Mouse (Mus musculus) neural tube, embryonic 15.5 days (tissue): ENCODE results near the gene Ifitm2. TPM values are rescaled to one million over a fixed set of nuclear protein-coding genes. Genes with fewer than 3 reads are reported as not detected.
A peak's percentile ranks its signal among the peaks of the same experiment; 100 is the strongest.

Source experiments
- ATAC-seq: fragments of 200-750 bp; cut with Nextera tagmentation; 2 replicates; pipeline ENCODE4 v1.8.0; 2017; ENCODE audit warnings: mild to moderate bottlenecking, moderate TSS enrichment, moderate library complexity; ENCODE audit not compliant: low FRiP score
- H3K27ac ChIP-seq: fragments of 300-500 bp; sonication (generic); replicated peaks from 2 replicates; pipeline ENCODE4 v1.5.1; 2015; ENCODE audit warnings: mild to moderate bottlenecking, inconsistent platforms
- H3K27me3 ChIP-seq: fragments of 300-500 bp; sonication (generic); replicated peaks from 2 replicates; pipeline ENCODE4 v1.6.1; 2015; ENCODE audit warnings: inconsistent platforms
- H3K36me3 ChIP-seq: fragments of 300-500 bp; sonication (generic); 2 replicates; pipeline ENCODE4 v1.6.1; 2015; ENCODE audit warnings: inconsistent platforms
- H3K4me1 ChIP-seq: fragments of 300-500 bp; sonication (generic); 2 replicates; pipeline ENCODE4 v1.6.1; 2015; ENCODE audit warnings: inconsistent platforms
- H3K4me2 ChIP-seq: fragments of 300-500 bp; sonication (generic); 2 replicates; pipeline ENCODE4 v1.6.1; 2015; ENCODE audit warnings: inconsistent platforms, mild to moderate bottlenecking, moderate library complexity
- H3K4me3 ChIP-seq: fragments of 300-500 bp; sonication (generic); replicated peaks from 2 replicates; pipeline ENCODE4 v1.5.1; 2015; ENCODE audit warnings: mild to moderate bottlenecking, inconsistent platforms
- H3K9ac ChIP-seq: fragments of 300-500 bp; sonication (generic); replicated peaks from 2 replicates; pipeline ENCODE4 v1.6.1; 2015; ENCODE audit warnings: mild to moderate bottlenecking, inconsistent platforms
- H3K9me3 ChIP-seq: fragments of 300-500 bp; sonication (generic); replicated peaks from 2 replicates; pipeline ENCODE4 v1.6.1; 2016; ENCODE audit warnings: inconsistent platforms
- WGBS: fragments of 180-500 bp; shearing (Covaris S2); methylation state at CpG from one replicate; pipeline ENCODE4 v1.1.7; 2015; ENCODE audit warnings: mixed read lengths; 5-methylcytosine and 5-hydroxymethylcytosine counted together
- polyA plus RNA-seq: library from polyadenylated mRNA; unstranded; fragments of >200 nt; fragmentation: Nextera tagmentation; extraction: Ambion mirVana; gene quantifications from 2 replicates; pipeline ENCODE4 v1.2.1, GENCODE M21; 2015

Ifitm2 gene
- 197 and 409 TPM in 2 replicates for polyA plus RNA-seq

DNA sequence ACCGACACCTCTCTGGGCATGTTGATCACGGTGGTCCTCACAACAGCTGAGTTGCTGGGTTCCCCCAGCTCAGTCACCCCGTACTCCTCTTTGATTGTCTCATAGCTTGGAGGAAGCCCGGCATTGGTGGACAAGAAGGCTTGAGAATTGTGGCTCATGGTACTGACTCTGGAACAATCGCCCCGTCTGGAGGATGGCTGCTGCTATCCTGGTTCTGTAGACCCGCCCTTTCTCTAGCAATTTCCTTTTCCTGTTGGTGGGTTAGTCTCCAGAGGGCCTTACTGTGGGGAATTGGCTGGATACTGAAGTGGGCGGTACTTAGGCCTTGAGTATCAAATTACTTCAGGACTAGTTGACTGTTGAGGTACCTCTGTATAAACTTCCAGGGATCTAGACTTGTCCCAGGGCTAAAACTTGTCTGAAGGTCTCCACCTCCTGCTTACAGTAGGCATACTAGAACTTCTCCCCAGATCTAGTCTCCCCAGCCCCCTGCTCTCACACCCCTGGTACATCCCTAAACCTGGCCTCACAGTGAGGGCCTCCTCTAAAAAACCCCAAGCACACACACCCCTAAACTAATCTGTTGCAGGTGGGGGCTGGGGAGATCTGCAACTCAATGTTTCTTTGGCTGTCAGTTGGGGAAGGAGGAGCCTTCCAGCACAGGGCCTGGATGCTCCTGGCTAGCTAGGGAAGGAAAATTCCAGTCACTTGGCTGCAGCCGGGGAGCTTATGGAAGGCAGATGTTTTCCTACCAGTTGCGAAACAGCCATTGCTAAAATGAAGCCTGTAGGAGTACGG is at the start of gene Ifitm2, which contains the start of gene Gm45717:
Ifitm2 (minus strand) TSS at position 230 of the 798 bp plus-strand sequence.
Gm45717 (minus strand) TSS at position 180 of the 798 bp plus-strand sequence.
- H3K27me3 ChIP-seq: no peaks in the 10 kb centered on the region
- peak within 1 kb of the TSS; percentile 54 for H3K4me2 ChIP-seq
- H3K4me1 ChIP-seq: peaks cover 19% of the 10 kb centered on the region
- H3K36me3 ChIP-seq: no peaks in the 10 kb centered on the region
- H3K9me3 ChIP-seq: no peaks in the 10 kb centered on the region
- peak; percentile 53; the same call in 1 of the 2 replicates for ATAC-seq
- peak within 1 kb of the TSS; percentile 55 for H3K27ac ChIP-seq
- peak within 1 kb of the TSS; percentile 18; the same call in 1 of the 2 replicates for H3K9ac ChIP-seq
- peak within 1 kb of the TSS; percentile 33 for H3K4me3 ChIP-seq
- 24% methylated on average over 11 of the region's 11 CpGs for WGBS

DNA sequence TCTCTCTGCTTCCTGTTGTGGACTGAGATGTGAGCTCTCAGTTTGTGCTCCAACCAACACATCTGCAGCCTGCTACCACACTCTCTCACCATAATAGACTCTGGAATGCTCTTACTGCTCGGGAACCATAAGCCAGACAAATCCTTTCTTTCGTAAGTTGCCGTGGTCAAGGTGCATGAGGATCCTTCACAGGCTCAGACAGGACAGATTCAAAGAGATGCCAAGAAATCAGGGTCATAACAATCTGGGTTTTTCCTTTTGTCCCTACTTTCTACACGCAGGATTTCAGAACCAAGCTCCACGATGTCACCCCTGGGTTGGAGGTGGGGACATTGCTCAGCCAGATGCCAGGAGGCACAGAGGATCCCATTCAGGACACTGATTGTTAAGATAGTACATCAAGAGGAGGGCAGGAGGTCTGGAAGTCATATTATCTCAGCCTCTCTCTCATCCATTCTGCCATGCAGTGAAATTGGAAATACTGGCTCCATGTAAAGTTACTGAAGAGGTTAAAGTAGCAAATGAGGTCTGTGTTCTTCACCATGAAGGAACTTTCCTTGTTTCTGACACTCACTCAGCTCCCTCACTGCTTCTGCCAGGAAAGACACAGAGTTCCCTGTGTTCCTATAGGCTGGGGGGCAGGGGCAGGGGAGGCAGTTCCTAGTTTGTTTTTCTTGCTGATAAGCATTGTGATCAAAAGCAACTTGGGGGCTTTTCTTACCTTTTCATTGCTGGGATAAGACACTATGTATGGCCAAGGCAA is 47.6 kb upstream of the Ifitm2 start:
- Histone ChIP-seq H3K27ac (no peak overlapping the region), H3K9ac (no peak overlapping the region), H3K27me3 (no peaks in the 10 kb centered on the region), H3K4me2 (no peak overlapping the region), H3K4me1 (peaks cover 3% of the 10 kb centered on the region; the same call in 1 of the 2 replicates), H3K36me3 (no peaks in the 10 kb centered on the region), H3K4me3 (no peak overlapping the region), H3K9me3 (no peaks in the 10 kb centered on the region)
- ATAC-seq: no peak
- WGBS: 88% methylated on average over 5 of the region's 5 CpGs

DNA sequence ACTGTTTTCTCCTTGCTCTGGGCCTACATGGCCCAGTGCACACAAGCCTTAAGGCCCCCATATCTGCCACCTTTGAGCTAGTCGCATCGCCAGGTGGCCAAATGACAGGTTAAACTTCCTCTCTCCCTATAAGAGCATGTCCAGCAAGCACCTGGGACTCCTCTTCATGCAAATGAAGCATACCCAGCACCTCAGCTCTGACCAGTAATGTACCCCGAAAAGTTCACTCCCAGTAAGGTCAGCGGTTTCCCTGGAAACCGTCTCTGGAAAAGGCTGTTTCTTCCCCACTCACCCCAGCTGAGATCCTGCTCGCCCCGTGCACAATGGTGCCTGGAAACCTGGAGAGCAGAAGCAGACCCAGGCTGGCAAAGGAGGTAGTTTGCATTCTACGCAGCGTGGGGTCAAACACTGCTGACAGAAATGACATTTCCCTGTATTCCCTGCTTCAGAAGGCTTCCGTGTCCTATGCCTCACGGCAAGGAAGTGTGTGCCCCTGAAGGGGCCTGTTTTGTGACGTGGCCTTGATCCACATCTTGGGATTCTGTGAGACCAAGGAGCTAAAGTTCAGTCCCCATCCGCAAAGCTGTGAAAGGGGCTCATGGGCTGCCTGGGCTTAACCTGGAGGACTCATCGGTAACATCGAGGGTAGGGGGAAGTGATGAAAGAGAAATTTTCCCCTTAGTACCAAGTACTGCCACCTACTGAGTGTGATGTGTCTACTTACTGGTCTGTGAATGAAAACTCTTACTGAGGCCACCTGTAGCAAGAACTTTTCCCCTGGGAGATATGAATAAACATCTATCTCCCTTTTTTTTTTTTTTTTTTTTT is 45.3 kb upstream of the Ifitm2 start:
- 77% methylated on average over 15 of the region's 15 CpGs for WGBS
- Histone ChIP-seq H3K4me2 (no peak overlapping the region), H3K4me3 (no peak overlapping the region), H3K9ac (no peak overlapping the region), H3K9me3 (no peaks in the 10 kb centered on the region), H3K36me3 (no peaks in the 10 kb centered on the region), H3K27me3 (no peaks in the 10 kb centered on the region), H3K27ac (no peak overlapping the region), H3K4me1 (no peaks in the 10 kb centered on the region)
- no peak for ATAC-seq

DNA sequence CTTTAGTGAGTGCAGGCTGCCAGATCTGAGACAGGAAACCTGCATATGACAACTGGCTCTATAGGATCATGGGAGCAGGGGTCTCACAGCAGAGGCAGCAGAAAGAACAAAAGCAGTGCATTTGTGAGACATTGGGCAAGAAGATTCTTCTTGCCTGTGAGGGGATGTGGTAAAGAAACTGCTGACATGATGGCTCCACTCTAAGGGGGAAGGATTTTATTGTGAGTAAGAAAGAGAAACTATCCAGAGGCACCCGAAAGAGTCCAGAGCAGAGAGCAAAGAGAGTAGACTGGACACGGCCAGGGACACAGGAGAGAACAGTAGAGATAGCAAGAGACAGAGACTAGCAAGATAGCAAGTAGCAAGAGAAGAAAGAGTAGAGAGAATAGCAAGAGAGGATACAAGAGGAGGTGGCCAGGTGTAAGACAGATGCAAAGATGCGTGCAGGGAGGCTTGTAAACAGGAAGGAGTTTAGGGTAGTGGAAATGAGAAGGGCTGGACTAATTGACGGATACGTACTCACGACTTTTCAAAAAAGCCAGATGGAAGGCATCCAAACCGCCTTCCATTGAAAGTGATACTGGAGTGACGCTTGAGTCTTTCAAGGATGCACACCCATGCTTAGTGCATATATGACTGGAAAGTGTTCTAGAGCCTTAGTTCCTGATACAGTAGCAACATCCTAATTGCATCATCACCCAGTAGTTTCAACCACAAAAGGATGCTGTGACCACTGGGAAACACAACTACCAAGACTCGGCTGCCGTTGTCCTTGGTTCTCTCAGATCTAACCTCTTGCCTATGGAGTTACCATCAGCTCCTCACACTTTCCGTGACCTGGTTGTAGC is 43.3 kb upstream of the Ifitm2 start:
- WGBS: 89% methylated on average over 11 of the region's 11 CpGs
- no peaks in the 10 kb centered on the region for H3K27me3 ChIP-seq
- no peak overlapping the region for H3K4me3 ChIP-seq
- H3K27ac ChIP-seq: no peak overlapping the region
- H3K9ac ChIP-seq: no peak overlapping the region
- H3K36me3 ChIP-seq: no peaks in the 10 kb centered on the region
- no peaks in the 10 kb centered on the region for H3K9me3 ChIP-seq
- H3K4me2 ChIP-seq: no peak overlapping the region
- no peak for ATAC-seq
- H3K4me1 ChIP-seq: no peaks in the 10 kb centered on the region

DNA sequence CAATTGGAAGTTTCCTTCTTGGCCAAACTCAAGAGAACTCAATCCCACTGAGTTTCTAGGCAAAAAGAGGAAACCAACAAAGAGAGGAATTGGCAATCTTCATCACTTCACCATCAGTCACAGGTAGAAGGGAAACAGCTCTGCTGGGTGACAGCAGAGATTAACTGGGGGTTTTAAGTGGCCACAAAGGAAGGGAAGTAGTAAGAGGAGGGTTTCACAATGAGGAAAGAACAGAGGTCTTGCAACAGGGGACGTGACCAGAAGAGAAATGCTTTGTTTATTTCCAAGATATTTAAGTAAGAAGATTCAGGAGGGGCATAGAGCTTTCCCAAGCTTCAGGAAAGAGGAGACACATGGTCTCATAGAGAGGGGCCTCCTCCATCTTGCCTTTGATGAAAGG is 42.0 kb upstream of the Ifitm2 start:
- Histone ChIP-seq H3K4me1 (no peaks in the 10 kb centered on the region), H3K9me3 (no peaks in the 10 kb centered on the region), H3K27me3 (no peaks in the 10 kb centered on the region), H3K4me3 (no peak overlapping the region), H3K4me2 (no peak overlapping the region), H3K27ac (no peak overlapping the region), H3K9ac (no peak overlapping the region), H3K36me3 (no peaks in the 10 kb centered on the region)
- ATAC-seq: no peak
- WGBS: 58% methylated on average over 1 of the region's 1 CpGs

DNA sequence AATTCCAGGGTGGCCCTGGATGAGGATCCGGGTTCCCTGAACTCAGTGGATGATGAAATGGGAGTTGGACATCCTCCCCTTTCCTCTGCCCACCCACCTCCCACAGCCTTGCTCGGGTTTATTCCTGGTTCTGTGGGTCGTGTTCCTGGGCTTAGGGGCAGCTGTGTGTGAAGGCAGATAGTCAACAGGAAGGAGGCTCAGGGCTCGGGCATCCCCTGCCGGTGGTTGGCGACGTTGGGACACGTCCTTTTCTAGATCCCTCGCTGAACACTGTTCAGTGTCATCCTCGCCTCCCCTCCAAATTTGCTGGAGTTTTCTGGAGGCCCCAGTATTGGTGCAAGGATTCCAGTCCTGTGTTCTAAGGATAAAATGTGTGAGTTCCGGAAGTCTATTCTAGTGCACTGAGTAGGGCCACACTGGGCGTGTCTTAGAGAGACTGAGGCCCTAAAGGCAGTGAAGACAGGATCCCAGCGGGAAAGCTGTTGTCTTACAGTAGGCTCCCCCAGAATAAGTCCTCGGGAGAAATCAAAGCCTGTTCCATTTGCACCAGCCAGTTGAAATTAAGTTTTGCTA is 35.4 kb upstream of the Ifitm2 start:
- Histone ChIP-seq H3K27me3 (no peaks in the 10 kb centered on the region), H3K4me2 (no peak overlapping the region), H3K4me3 (no peak overlapping the region), H3K4me1 (no peaks in the 10 kb centered on the region), H3K9me3 (no peaks in the 10 kb centered on the region), H3K27ac (no peak overlapping the region), H3K9ac (no peak overlapping the region), H3K36me3 (no peaks in the 10 kb centered on the region)
- ATAC-seq: no peak
- 93% methylated on average over 14 of the region's 14 CpGs for WGBS

DNA sequence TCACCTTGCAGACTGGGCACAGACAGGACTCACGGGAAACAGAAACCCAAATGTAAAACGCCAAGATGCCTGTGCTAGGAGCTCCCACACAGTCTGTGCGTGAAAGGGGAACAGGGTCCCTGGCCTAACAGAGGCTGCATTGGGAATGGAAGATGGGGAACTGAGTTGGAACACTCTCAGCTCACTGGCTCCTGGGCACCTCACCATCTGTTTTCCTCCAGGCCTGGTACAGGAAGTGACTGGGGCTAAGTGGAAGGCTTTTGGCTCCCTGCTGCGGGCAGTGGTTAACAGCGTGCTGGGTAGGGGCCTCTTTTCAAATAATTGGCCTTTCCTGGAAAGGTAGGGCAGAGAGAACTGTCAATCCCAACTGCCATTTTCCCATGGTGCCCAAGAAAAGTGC is 34.8 kb upstream of the Ifitm2 start:
- Histone ChIP-seq H3K4me2 (no peak overlapping the region), H3K4me1 (no peaks in the 10 kb centered on the region), H3K27ac (no peak overlapping the region), H3K27me3 (no peaks in the 10 kb centered on the region), H3K36me3 (no peaks in the 10 kb centered on the region), H3K4me3 (no peak overlapping the region), H3K9ac (no peak overlapping the region), H3K9me3 (no peaks in the 10 kb centered on the region)
- no peak for ATAC-seq
- 76% methylated on average over 5 of the region's 5 CpGs for WGBS

DNA sequence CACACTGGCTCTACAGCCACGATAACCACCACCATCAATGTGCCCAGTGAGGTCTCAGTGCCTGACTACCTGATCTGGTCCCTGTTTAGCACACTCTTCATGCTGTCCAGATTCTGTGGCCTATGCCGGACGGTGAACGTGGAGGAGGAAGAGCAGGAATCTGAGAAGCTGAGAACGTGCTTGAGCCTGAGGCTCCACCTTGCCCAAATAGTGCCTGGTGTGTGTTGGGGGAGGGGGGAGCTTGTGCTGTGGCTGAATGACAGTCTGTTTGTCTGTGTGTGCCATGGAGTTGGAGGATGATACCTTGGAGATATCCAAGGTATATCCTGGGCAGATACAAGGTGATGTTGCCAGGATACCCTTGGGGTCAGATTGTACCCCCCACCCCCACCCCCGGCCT is 34.4 kb upstream of the Ifitm2 start:
- 76% methylated on average over 6 of the region's 6 CpGs for WGBS

DNA sequence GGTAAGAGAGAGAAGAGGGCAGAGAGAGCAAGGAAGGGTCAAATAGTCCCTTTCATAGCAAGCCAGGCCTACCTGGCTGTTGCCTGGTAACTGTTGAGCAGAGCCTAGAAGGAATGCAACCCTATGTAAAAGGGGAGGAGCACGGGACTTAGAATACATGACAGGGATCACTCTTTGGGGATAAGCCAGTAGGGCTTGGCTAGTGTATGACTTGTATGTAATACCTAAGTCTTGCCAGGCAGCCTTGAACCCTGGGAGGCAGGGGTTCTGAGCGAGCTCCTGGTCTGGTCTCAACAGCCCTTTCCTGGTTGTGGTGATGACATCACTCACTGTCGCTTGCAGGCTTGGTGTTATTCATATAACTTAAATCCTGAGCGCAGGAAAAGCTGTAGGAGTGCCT is 33.2 kb upstream of the Ifitm2 start:
- H3K4me3 ChIP-seq: no peak overlapping the region
- ATAC-seq: no peak
- H3K36me3 ChIP-seq: no peaks in the 10 kb centered on the region
- no peak overlapping the region for H3K4me2 ChIP-seq
- H3K4me1 ChIP-seq: no peaks in the 10 kb centered on the region
- 82% methylated on average over 4 of the region's 4 CpGs for WGBS
- H3K9ac ChIP-seq: no peak overlapping the region
- H3K9me3 ChIP-seq: no peaks in the 10 kb centered on the region
- no peaks in the 10 kb centered on the region for H3K27me3 ChIP-seq
- no peak overlapping the region for H3K27ac ChIP-seq

More for the DNA sequence above, 34.4 kb upstream of the Ifitm2 start:
- Histone ChIP-seq H3K9ac (no peak overlapping the region), H3K36me3 (no peaks in the 10 kb centered on the region), H3K9me3 (no peaks in the 10 kb centered on the region), H3K4me1 (no peaks in the 10 kb centered on the region), H3K27ac (no peak overlapping the region), H3K27me3 (no peaks in the 10 kb centered on the region), H3K4me3 (no peak overlapping the region), H3K4me2 (no peak overlapping the region)
- ATAC-seq: no peak

DNA sequence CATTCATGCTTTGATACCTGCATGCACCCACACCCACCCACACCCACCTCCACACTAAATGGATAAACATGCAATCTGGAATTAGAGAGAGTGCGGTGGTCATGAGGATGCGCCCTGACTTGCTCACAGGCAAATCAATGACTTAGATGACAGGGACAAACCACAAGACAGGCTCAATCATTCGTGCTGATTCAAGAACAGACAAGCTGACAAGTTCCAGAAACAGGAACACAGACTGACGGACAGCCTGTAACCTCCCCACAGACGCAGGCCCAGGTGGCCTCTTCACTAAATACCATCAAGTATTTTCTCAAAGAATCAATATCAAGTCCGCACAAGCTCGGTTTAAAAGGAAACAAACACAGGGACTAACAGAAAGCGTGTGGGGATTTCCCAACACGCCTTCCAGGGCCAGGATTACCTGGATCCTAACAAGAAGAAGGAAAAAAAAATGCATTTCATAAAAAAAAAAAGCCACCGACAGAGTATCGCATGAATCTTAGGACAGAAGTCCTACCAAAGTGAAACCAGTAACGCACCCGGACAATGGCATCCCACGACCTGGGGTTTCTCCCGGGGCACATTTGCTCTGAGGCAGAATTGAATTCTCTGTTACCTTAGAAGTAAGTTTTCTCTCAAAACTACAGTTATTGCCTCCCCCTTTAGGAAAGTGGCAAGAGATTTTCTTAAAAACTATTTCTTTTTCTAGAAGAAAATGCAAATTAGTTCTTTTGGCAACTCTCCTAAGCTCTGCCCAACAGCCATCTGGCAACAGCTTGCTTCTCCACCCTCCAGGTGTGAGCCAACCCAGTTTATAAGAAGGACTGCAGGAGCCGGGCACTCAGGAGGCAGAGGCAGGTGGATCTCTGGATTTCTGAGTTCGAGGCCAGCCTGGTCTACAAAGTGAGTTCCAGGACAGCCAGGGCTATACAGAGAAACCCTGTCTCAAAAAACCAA is 31.7 kb upstream of the Ifitm2 start:
- Histone ChIP-seq H3K9ac (no peak overlapping the region), H3K27me3 (no peaks in the 10 kb centered on the region), H3K4me3 (no peak overlapping the region), H3K4me2 (no peak overlapping the region), H3K9me3 (no peaks in the 10 kb centered on the region), H3K36me3 (no peaks in the 10 kb centered on the region), H3K27ac (no peak overlapping the region), H3K4me1 (no peaks in the 10 kb centered on the region)
- WGBS: 91% methylated on average over 17 of the region's 17 CpGs
- no peak for ATAC-seq
